In the genomic region with DNA sequence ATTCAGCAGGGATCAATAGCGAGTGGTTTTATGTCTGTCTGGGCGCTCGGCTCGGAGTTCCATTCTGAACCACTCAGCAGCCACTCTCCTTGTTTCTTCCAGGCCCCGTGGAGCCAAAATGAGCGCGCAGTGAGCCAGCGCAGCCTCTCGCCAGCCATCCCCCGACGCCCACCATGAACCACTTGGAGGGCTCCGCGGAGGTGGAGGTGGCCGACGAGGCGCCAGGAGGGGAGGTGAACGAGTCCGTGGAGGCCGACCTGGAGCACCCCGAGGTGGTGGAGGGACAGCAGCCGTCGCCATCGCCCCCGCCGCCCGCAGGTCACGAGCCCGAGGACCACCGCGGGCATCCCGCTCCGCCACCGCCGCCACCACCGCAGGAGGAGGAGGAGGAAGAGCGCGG, we compare ENCODE assay signal across 8 mouse cellular contexts.
DNase-seq lines count a peak whose midpoint lies in the region; ATAC-seq and TF ChIP-seq lines count a peak whose summit lies in the region.
"Had no signal": no experiment of that assay in that cellular context is flagged by ENCODE, and none has a peak within 500 bp of the region (broad histone marks: within the 10 kb centered on the region; RNA-seq: fewer than 3 reads in every experiment).

No protein-coding gene starts in this region.

- no peak for TF ChIP-seq EP300 in stomach, postnatal 0 days (optimal IDR thresholded peaks at IDR 0.05)

- H3K4me1 ChIP-seq in lung, embryonic 14.5 days (ENCODE audit: insufficient read depth), result no peaks in the 10 kb centered on the region
- H3K4me1 ChIP-seq in forebrain, embryonic 15.5 days, result peaks cover 11% of the 10 kb centered on the region; the same call in 1 of the 2 replicates
- H3K4me1 ChIP-seq in limb, embryonic 13.5 days, result peaks cover 9% of the 10 kb centered on the region; the same call in 1 of the 2 replicates
- H3K4me1 ChIP-seq in stomach, postnatal 0 days (replicated peaks; ENCODE audit: control insufficient read depth, insufficient read depth), result no peaks in the 10 kb centered on the region

- 18% methylated on average over 37 of the region's 37 CpGs for WGBS in lung, embryonic 14.5 days
- WGBS in forebrain, embryonic 15.5 days, result 25% methylated on average over 37 of the region's 37 CpGs
- WGBS in limb, embryonic 13.5 days, result 24% methylated on average over 37 of the region's 37 CpGs
- WGBS in stomach, postnatal 0 days, result 34% methylated on average over 37 of the region's 37 CpGs

- peak overlapping the region; percentile 32 for H3K9ac ChIP-seq in lung, embryonic 14.5 days
- H3K9ac ChIP-seq in forebrain, embryonic 15.5 days (replicated peaks), result peak overlapping the region; percentile 27
- H3K9ac ChIP-seq in limb, embryonic 13.5 days, result peak overlapping the region; percentile 53; the same call in 1 of the 2 replicates
- no peak overlapping the region for H3K9ac ChIP-seq in stomach, postnatal 0 days (ENCODE audit: low read length)

- peak overlapping the region; percentile 42 for H3K4me3 ChIP-seq in lung, embryonic 14.5 days (ENCODE audit: low read depth, low read length)
- peak overlapping the region; percentile 44 for H3K4me3 ChIP-seq in forebrain, embryonic 15.5 days
- H3K4me3 ChIP-seq in limb, embryonic 13.5 days, result peak overlapping the region; percentile 48
- peak overlapping the region; percentile 35 for H3K4me3 ChIP-seq in stomach, postnatal 0 days (ENCODE audit: low read depth, low read length)

- no peak for ATAC-seq in lung, embryonic 14.5 days (ENCODE audit: insufficient read depth)
- peak; percentile 18; the same call in 1 of the 2 replicates for ATAC-seq in forebrain, embryonic 15.5 days (replicated peaks)
- no peak; the same call in 1 of the 2 replicates for ATAC-seq in limb, embryonic 13.5 days (ENCODE audit: low FRiP score, low read depth)
- ATAC-seq in stomach, postnatal 0 days (ENCODE audit: low FRiP score, low TSS enrichment), result no peak; the same call in 1 of the 2 replicates

- no peaks in the 10 kb centered on the region for H3K9me3 ChIP-seq in lung, embryonic 14.5 days (ENCODE audit: low read depth, low read length)
- no peaks in the 10 kb centered on the region for H3K9me3 ChIP-seq in forebrain, embryonic 15.5 days
- no peaks in the 10 kb centered on the region for H3K9me3 ChIP-seq in limb, embryonic 13.5 days
- H3K9me3 ChIP-seq in stomach, postnatal 0 days (ENCODE audit: control insufficient read depth, low read length), result no peaks in the 10 kb centered on the region

- TF ChIP-seq CTCF in lung, embryonic 14.5 days (IDR thresholded peaks at IDR 0.05; ENCODE audit: low read depth), result no peak
- no peak for TF ChIP-seq CTCF in stomach, postnatal 0 days (IDR thresholded peaks at IDR 0.05; ENCODE audit: low read depth)

- H3K27me3 ChIP-seq in lung, embryonic 14.5 days (ENCODE audit: insufficient read depth, low read length), result peaks cover 36% of the 10 kb centered on the region
- H3K27me3 ChIP-seq in forebrain, embryonic 15.5 days, result peaks cover 15% of the 10 kb centered on the region; the same call in 1 of the 2 replicates
- H3K27me3 ChIP-seq in limb, embryonic 13.5 days, result peaks cover 72% of the 10 kb centered on the region
- H3K27me3 ChIP-seq in stomach, postnatal 0 days (ENCODE audit: control insufficient read depth, insufficient read depth, low read length), result 0 out of 2 replicates have a peak, but pooled peaks cover 3% of the 10 kb centered on the region

- H3K4me2 ChIP-seq in lung, embryonic 14.5 days, result peak overlapping the region; percentile 66
- H3K4me2 ChIP-seq in forebrain, embryonic 15.5 days (replicated peaks), result peak overlapping the region; percentile 57
- H3K4me2 ChIP-seq in limb, embryonic 13.5 days (replicated peaks), result peak overlapping the region; percentile 71
- peak overlapping the region; percentile 49 for H3K4me2 ChIP-seq in stomach, postnatal 0 days (replicated peaks; ENCODE audit: low read depth)

- DNase-seq in lung, embryonic 14.5 days, result no peak
- no peak for DNase-seq in lung, postnatal 4 days
- no peak for DNase-seq in stomach, postnatal 0 days (ENCODE audit: low spot score)
- DNase-seq in cerebellum, adult 9-11 months, result no peak
- no peak for DNase-seq in adrenal gland, postnatal 14 days
- DNase-seq: spleen, adult 18-20 months had no signal

- H3K36me3 ChIP-seq in lung, embryonic 14.5 days (ENCODE audit: insufficient read depth), result no peaks in the 10 kb centered on the region
- no peaks in the 10 kb centered on the region for H3K36me3 ChIP-seq in forebrain, embryonic 15.5 days
- no peaks in the 10 kb centered on the region for H3K36me3 ChIP-seq in limb, embryonic 13.5 days
- no peaks in the 10 kb centered on the region for H3K36me3 ChIP-seq in stomach, postnatal 0 days (ENCODE audit: control insufficient read depth, insufficient read depth, low read length)

- no peak overlapping the region for H3K27ac ChIP-seq in lung, embryonic 14.5 days (ENCODE audit: low read depth)
- H3K27ac ChIP-seq in forebrain, embryonic 15.5 days (replicated peaks), result no peak overlapping the region
- H3K27ac ChIP-seq in limb, embryonic 13.5 days, result no peak overlapping the region
- H3K27ac ChIP-seq in stomach, postnatal 0 days (replicated peaks), result no peak overlapping the region
